Mouse (Mus musculus): ENCODE measurements around the gene Palm.

The Palm gene

GRCm38 (mm10) chr10:79783050-79783449, 10.3 kb upstream of the Palm start:
- TF ChIP-seq GATA4 (IDR thresholded peaks at IDR 0.05; ENCODE audit: insufficient replicate concordance, low read length), result no peak

- TF ChIP-seq GATA4 (IDR thresholded peaks at IDR 0.05; ENCODE audit: insufficient replicate concordance, low read length), result no peak
Observed at GRCm38 (mm10) chr10:79783920-79784800, 9.2 kb upstream of the Palm start.

GRCm38 (mm10) chr10:79788386-79789158, 4.8 kb upstream of the Palm start:
- TF ChIP-seq GATA4 (IDR thresholded peaks at IDR 0.05; ENCODE audit: insufficient replicate concordance, low read length), result no peak

- TF ChIP-seq GATA4 (IDR thresholded peaks at IDR 0.05; ENCODE audit: insufficient replicate concordance, low read length), result no peak
Observed at GRCm38 (mm10) chr10:79789581-79789980, 3.8 kb upstream of the Palm start.

- no peak for TF ChIP-seq GATA4 (IDR thresholded peaks at IDR 0.05; ENCODE audit: insufficient replicate concordance, low read length)
Observed at GRCm38 (mm10) chr10:79790861-79791260, 2.5 kb upstream of the Palm start, which contains the start of gene Prss57. Gene Prss57 (minus strand): TSS chr10:79790961.

DNA sequence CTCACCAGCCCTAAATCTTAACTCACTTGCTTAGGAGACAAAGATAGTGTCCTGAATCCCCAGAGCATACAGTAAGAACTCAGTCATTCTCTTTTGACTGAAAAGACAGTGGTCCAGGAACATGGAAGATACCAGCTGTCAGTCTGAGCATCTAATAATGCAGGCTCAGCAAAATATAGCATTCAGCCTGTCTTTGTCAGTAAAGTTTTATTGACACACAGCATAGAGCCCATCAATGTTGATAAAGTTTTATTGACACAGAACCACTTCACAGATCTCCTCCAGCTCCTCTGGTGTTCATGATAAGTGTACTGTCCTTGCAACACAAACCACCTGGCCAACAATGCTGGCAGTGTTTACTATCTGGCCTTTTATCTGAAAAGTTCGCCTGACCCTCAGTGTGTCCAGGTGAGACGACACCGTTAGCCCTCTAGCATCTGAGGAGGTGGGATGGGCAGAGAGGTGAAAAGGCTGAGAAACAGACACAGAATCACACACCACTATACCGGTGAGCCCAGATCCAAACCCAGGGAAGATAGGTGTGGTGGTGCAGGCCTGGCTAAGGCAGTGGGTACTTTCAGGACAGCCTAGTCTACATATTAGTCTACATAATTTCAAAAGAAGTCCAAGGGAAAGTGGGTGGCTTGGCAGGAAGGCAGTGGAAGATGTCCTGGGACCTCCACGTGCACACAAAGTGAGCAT, 882 bp upstream of the Palm start:
- TF ChIP-seq GATA4 (IDR thresholded peaks at IDR 0.05; ENCODE audit: insufficient replicate concordance, low read length), result no peak

DNA sequence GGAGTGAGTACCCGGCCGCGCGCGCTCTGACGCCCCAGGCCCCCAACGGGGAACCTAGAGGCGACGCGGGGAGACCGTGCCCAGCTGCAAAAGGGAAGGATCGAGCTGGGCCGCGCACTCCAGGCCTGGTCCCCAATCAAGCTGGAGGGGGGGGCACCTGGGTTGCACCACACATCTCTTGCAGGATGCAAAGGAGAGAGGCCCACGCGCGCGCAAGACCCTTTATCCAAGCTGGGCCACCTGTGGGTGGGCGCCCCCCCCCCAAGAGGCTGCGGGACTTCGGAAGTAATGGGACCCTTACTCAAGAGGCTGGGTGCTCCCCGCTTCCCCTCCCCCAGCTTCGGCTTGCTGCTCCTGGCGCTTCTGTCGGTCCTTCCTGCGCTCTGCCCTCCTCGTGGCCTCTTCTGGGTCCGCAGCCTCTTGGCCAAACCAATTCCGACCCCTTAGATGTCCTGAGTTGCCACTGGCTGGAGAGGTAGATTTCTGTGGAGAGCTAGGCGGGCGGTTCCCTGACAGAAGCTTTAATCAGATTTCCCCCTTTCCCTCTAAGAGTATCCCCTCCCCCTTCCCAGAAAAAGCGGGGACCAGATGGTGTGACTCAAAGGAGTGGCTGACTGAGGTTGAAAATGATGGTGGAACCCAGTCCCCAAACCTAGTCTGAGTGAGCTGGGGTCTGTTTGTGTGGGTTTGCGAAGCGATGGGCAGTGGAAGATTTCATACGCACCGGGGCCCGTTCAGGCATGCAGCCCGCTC, 542 bp downstream of the Palm start:
- TF ChIP-seq GATA4 (IDR thresholded peaks at IDR 0.05; ENCODE audit: insufficient replicate concordance, low read length), result no peak

DNA sequence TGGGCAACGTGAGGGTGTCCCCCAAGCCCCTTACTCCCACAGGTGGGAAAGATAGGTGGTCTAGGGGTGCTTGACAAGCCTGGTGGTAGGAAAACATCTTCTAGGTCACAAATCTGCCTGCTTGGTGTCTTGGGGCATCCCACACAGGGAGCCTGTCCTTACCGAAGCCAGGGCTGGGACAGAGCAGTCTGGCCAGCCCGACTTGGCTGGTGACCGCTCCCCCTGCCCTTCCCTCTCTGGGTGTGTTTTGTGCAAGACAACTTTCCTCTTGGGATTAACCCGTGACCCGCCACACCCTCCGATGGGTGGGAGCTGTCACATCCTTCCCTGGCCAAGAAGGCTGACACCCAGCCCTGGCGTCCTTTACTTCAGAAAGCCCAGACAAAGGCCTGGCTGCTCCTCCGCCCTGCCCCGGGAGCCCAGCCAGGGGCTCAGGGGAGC, 1.1 kb downstream of the Palm start:
- no peak for TF ChIP-seq GATA4 (IDR thresholded peaks at IDR 0.05; ENCODE audit: insufficient replicate concordance, low read length)

GRCm38 (mm10) chr10:79795905-79796304, 2.5 kb downstream of the Palm start:
- no peak for TF ChIP-seq GATA4 (IDR thresholded peaks at IDR 0.05; ENCODE audit: insufficient replicate concordance, low read length)

GRCm38 (mm10) chr10:79797326-79797725, 4.0 kb downstream of the Palm start:
- TF ChIP-seq GATA4 (IDR thresholded peaks at IDR 0.05; ENCODE audit: insufficient replicate concordance, low read length), result no peak

DNA sequence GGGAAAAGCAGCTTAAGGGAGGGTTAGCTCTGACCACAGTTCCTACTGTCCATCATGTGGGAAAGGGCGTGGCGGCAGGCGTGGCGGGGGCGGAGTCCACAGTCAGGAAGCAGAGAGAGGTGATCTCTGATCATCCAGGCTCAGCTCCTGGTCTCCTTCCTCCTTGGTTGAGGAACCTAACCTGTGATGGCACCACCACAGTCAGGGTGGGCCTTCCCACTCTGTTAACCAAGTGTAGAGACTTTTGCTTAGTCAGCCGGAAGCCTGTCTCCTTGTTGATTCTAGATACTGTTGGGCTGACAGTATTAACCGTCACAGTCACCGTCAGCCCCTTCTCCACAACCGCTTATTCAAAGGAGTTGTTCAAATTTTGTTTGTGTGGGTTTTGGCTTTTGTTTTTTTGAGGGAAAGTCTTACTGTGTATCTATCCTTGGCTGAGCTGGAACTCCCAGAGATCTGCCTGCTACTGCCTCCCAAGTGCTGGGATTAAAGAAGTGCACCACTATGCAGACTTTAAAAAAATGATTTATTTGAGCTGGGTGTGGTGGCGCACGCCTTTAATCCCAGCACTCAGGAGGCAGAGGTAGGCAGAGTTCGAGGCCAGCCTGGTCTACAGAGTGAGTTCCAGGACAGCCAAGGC, 5.0 kb downstream of the Palm start:
- TF ChIP-seq GATA4 (IDR thresholded peaks at IDR 0.05; ENCODE audit: insufficient replicate concordance, low read length), result no peak

- no peak for TF ChIP-seq GATA4 (IDR thresholded peaks at IDR 0.05; ENCODE audit: insufficient replicate concordance, low read length)
Observed at GRCm38 (mm10) chr10:79800508-79800907, 7.1 kb downstream of the Palm start.

DNA sequence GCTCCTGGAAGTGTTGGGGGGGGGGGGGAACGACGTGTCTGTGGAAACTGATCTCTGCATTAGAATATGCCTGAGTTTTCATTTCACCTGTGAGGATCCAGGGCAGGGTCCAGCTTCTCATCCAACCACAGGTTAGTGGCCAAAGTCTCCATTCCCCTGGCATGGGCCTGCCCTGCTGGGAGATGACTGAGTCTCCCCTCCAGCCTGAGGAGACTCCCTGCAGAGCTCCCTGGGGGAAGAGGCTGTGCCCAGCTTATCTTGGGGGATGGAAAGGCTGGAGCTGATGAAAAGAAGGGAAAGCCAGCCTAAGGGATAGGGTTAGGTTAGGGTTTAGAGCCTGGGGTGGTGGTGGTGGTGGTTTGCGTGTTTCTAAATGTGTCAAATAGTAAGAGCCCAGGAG, 8.5 kb downstream of the Palm start:
- TF ChIP-seq GATA4 (IDR thresholded peaks at IDR 0.05; ENCODE audit: insufficient replicate concordance, low read length), result no peak

DNA sequence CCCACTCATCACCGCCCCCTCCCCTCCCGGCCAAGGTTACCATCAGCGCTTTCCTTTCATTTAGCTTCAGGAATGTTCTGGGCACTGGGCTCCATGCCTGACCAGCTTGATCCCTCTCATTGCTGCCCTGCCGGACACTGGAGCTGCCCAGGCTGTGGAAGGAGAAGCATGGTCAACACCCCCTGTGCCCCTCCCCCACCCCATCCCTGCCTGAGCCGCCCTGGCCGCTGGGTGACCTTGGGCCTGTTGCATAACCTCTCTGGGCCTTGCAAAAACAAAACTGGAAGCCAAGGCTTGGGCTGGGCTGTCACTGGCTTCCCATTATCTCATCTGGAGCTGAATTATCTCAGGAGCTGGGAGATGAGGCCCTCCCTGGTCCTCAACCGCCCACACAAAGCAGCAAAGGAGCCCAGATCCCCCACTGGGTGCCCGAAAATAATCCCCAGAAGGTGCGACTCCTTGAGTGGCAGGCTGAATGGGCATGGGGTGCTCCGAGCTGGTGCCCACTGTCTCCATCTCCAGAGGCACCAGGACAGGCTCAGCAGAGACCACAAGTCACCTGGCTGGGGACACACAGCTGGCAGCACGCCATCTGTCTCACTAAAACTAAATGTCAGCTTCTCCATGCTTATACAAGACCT, 9.1 kb downstream of the Palm start:
- TF ChIP-seq GATA4 (IDR thresholded peaks at IDR 0.05; ENCODE audit: insufficient replicate concordance, low read length), result no peak

All from liver, adult (tissue).